Mouse (Mus musculus) liver, adult (tissue): ENCODE measurements around the gene Gm20894.
"Not testable (repeated sequence)": the region's sequence is repeated elsewhere in the genome, so short reads cannot be mapped to it uniquely, and the experiment has no call there.

Experiments
- GATA4 ChIP-seq: IDR thresholded peaks from 2 replicates; pipeline ENCODE4 v1.6.1; 2014; ENCODE audit warnings: mild to moderate bottlenecking, low read length; ENCODE audit not compliant: insufficient replicate concordance

Gm20894 gene

GRCm38 (mm10) chrY:28271412-28271811, at the start of gene Gm20894:
Gm20894 (minus strand) TSS chrY:28271512.
- not testable (repeated sequence) for TF ChIP-seq GATA4
